Mouse (Mus musculus): ENCODE results near the gene 1700037H04Rik. TPM values are rescaled to one million over a fixed set of nuclear protein-coding genes. Genes with fewer than 3 reads are reported as not detected.

The 1700037H04Rik gene
- total RNA-seq (2022) = 10 to 100 TPM; 53.5 to 59.8 (median 57.2) TPM

GRCm38 (mm10) chr2:131159938-131160581, at the start of gene 1700037H04Rik:
TSS of gene 1700037H04Rik (minus strand) at chr2:131160081.
- DNase-seq (ENCODE audit: low spot score in 2 of 2) = peak; percentile 94 to 96

GRCm38 (mm10) chr2:131209125-131209795, 49.4 kb upstream of the 1700037H04Rik start:
- no peak for DNase-seq (ENCODE audit: low spot score in 2 of 2)

- no peak for DNase-seq (ENCODE audit: low spot score in 2 of 2)
Observed at GRCm38 (mm10) chr2:131208356-131208755, 48.5 kb upstream of the 1700037H04Rik start.

GRCm38 (mm10) chr2:131206778-131207177, 46.9 kb upstream of the 1700037H04Rik start, which contains the start of gene Ap5s1:
TSS of gene Ap5s1 (plus strand) at chr2:131207078.
- DNase-seq (ENCODE audit: low spot score in 2 of 2) = no peak

- DNase-seq (ENCODE audit: low spot score in 2 of 2) = no peak
Observed at GRCm38 (mm10) chr2:131205521-131206182, 45.8 kb upstream of the 1700037H04Rik start.

GRCm38 (mm10) chr2:131204410-131204981, 44.6 kb upstream of the 1700037H04Rik start:
- peak; percentile 84 to 87 for DNase-seq (ENCODE audit: low spot score in 2 of 2)

GRCm38 (mm10) chr2:131203816-131204409, 44.0 kb upstream of the 1700037H04Rik start:
- no peak for DNase-seq (ENCODE audit: low spot score in 2 of 2)

GRCm38 (mm10) chr2:131201262-131201661, 41.4 kb upstream of the 1700037H04Rik start:
- DNase-seq (ENCODE audit: low spot score in 2 of 2) = no peak

- DNase-seq (ENCODE audit: low spot score in 2 of 2) = no peak
Observed at GRCm38 (mm10) chr2:131200710-131201109, 40.8 kb upstream of the 1700037H04Rik start.

GRCm38 (mm10) chr2:131196606-131197316, 36.9 kb upstream of the 1700037H04Rik start:
- no peak for DNase-seq (ENCODE audit: low spot score in 2 of 2)

- no peak for DNase-seq (ENCODE audit: low spot score in 2 of 2)
Observed at GRCm38 (mm10) chr2:131191005-131191390, 31.1 kb upstream of the 1700037H04Rik start.

- no peak for DNase-seq (ENCODE audit: low spot score in 2 of 2)
Observed at GRCm38 (mm10) chr2:131190344-131191004, 30.6 kb upstream of the 1700037H04Rik start.

GRCm38 (mm10) chr2:131189521-131190309, 29.8 kb upstream of the 1700037H04Rik start:
- DNase-seq (ENCODE audit: low spot score in 2 of 2) = no peak

GRCm38 (mm10) chr2:131188311-131188710, 28.4 kb upstream of the 1700037H04Rik start:
- no peak for DNase-seq (ENCODE audit: low spot score in 2 of 2)

- DNase-seq (ENCODE audit: low spot score in 2 of 2) = no peak
Observed at GRCm38 (mm10) chr2:131187602-131187922, 27.7 kb upstream of the 1700037H04Rik start.

GRCm38 (mm10) chr2:131186771-131187601, 27.1 kb upstream of the 1700037H04Rik start, which contains the start of the genes Cdc25b and Spef1:
TSS of gene Cdc25b (plus strand) at chr2:131186949.
TSS of gene Spef1 (minus strand) at chr2:131187282.
- peak; percentile 64 to 73 for DNase-seq (ENCODE audit: low spot score in 2 of 2)

GRCm38 (mm10) chr2:131186343-131186742, 26.5 kb upstream of the 1700037H04Rik start:
- no peak for DNase-seq (ENCODE audit: low spot score in 2 of 2)

- DNase-seq (ENCODE audit: low spot score in 2 of 2) = peak in 1 of 2 experiments; percentile 79
Observed at GRCm38 (mm10) chr2:131179990-131180587, 20.2 kb upstream of the 1700037H04Rik start, which contains the start of gene Cenpb. TSS of gene Cenpb (minus strand) at chr2:131180067.

Data from layer of hippocampus, adult 8-10 months (tissue).